Mouse (Mus musculus): ENCODE results near the gene Serpina11. TPM values are rescaled to one million over a fixed set of nuclear protein-coding genes. Genes with fewer than 3 reads are reported as not detected.
"Not testable (repeated sequence)": the region's sequence is repeated elsewhere in the genome, so short reads cannot be mapped to it uniquely, and the experiment has no call there.

The Serpina11 gene
- polyA plus RNA-seq, 1 experiment from 2014 or later, result not detected

GRCm38 (mm10) chr12:103962337-103962736, 27.4 kb downstream of the Serpina11 start:
- ATAC-seq (ENCODE audit: low FRiP score), result no peak
- 88% methylated on average over 5 of the region's 5 CpGs for WGBS
- H3K9me3 ChIP-seq (ENCODE audit: control insufficient read depth, low read length), result no peaks in the 10 kb centered on the region

GRCm38 (mm10) chr12:103961716-103962115, 28.0 kb downstream of the Serpina11 start:
- no peak overlapping the region for H3K9ac ChIP-seq (ENCODE audit: low read length)
- no peak for ATAC-seq (ENCODE audit: low FRiP score)
- no peaks in the 10 kb centered on the region for H3K9me3 ChIP-seq (ENCODE audit: control insufficient read depth, low read length)
- DNase-seq (ENCODE audit: low spot score, missing footprints), result no peak
- H3K4me3 ChIP-seq (ENCODE audit: low read depth, low read length), result no peak overlapping the region
- no peaks in the 10 kb centered on the region for H3K27me3 ChIP-seq (ENCODE audit: control insufficient read depth, insufficient read depth, low read length)
- no peaks in the 10 kb centered on the region for H3K36me3 ChIP-seq (ENCODE audit: control insufficient read depth, insufficient read depth, low read length)
- no peak overlapping the region for H3K27ac ChIP-seq (ENCODE audit: low read depth, low read length)
- WGBS, result 94% methylated on average over 1 of the region's 1 CpGs
- H3K4me1 ChIP-seq (ENCODE audit: control insufficient read depth, insufficient read depth, low read length), result no peaks in the 10 kb centered on the region
- H3K4me2 ChIP-seq, result no peak overlapping the region

More at GRCm38 (mm10) chr12:103962337-103962736, 27.4 kb downstream of the Serpina11 start:
- Histone ChIP-seq H3K4me2 (no peak overlapping the region), H3K27ac (ENCODE audit: low read depth, low read length) (no peak overlapping the region), H3K9ac (ENCODE audit: low read length) (no peak overlapping the region), H3K36me3 (ENCODE audit: control insufficient read depth, insufficient read depth, low read length) (no peaks in the 10 kb centered on the region), H3K27me3 (ENCODE audit: control insufficient read depth, insufficient read depth, low read length) (no peaks in the 10 kb centered on the region), H3K4me3 (ENCODE audit: low read depth, low read length) (no peak overlapping the region), H3K4me1 (ENCODE audit: control insufficient read depth, insufficient read depth, low read length) (no peaks in the 10 kb centered on the region)
- DNase-seq (ENCODE audit: low spot score, missing footprints), result no peak

DNA sequence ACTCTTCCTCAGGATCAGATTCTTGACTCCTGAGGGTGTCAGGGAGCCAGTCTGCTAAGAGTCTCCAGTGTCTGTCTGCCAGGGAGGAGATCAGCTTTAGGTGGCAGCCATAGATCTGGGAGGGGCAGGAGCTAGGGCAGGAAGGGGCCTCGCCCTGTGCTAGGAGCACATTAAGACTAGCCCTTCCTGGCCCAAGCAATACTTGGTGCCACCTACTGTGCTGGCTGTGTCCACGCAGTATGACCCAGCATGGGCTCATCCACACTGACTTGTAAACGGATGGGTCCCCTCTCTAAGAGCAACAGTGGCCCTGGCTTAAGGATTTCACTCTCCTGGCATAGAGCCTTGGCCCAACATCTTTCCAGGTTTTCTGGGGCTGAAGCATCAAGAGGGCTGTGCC, 31.0 kb downstream of the Serpina11 start, which contains the start of gene Serpina1e:
Gene Serpina1e, minus strand, starts transcription at position 178 of the 400 bp plus-strand sequence.
- no peaks in the 10 kb centered on the region for H3K27me3 ChIP-seq (ENCODE audit: control insufficient read depth, insufficient read depth, low read length)
- DNase-seq (ENCODE audit: low spot score, missing footprints) (no peak), ATAC-seq (ENCODE audit: low FRiP score) (no peak)
- WGBS, result 83% methylated on average over 3 of the region's 3 CpGs
- H3K27ac ChIP-seq (ENCODE audit: low read depth, low read length), result no peak within 1 kb of the TSS
- H3K9ac ChIP-seq (ENCODE audit: low read length), result no peak within 1 kb of the TSS
- H3K36me3 ChIP-seq (ENCODE audit: control insufficient read depth, insufficient read depth, low read length), result no peaks in the 10 kb centered on the region
- no peak within 1 kb of the TSS for H3K4me2 ChIP-seq
- H3K4me1 ChIP-seq (ENCODE audit: control insufficient read depth, insufficient read depth, low read length), result no peaks in the 10 kb centered on the region
- H3K4me3 ChIP-seq (ENCODE audit: low read depth, low read length), result no peak within 1 kb of the TSS
- no peaks in the 10 kb centered on the region for H3K9me3 ChIP-seq (ENCODE audit: control insufficient read depth, low read length)

DNA sequence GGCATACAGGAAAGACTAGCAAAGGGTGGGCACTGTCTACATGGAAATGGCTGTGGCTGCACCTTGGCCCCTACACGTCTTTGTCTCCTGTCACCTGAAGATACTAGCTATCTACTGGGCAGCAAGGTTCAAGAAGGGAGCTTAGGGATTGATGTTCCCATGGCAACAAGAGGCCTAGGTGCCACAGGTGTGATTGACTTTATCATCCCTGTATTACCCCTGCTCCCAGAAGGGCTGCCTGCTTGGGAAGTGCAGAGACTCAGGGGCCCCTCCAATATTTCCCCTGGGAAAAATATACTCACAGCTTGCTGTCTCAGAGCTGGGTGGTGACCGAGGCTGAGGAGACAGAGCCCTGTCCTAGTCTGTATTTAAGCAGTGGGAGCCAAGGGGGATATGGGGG, 33.2 kb downstream of the Serpina11 start:
- 79% methylated on average over 2 of the region's 2 CpGs for WGBS
- not testable (repeated sequence) for H3K9ac ChIP-seq (ENCODE audit: low read length); H3K9me3 ChIP-seq (ENCODE audit: control insufficient read depth, low read length); H3K27me3 ChIP-seq (ENCODE audit: control insufficient read depth, insufficient read depth, low read length); H3K4me2 ChIP-seq; H3K36me3 ChIP-seq (ENCODE audit: control insufficient read depth, insufficient read depth, low read length); DNase-seq (ENCODE audit: low spot score, missing footprints); ATAC-seq (ENCODE audit: low FRiP score); H3K4me3 ChIP-seq (ENCODE audit: low read depth, low read length); H3K27ac ChIP-seq (ENCODE audit: low read depth, low read length); H3K4me1 ChIP-seq (ENCODE audit: control insufficient read depth, insufficient read depth, low read length)

GRCm38 (mm10) chr12:103952972-103953371, 36.8 kb downstream of the Serpina11 start:
- not testable (repeated sequence) for H3K9ac ChIP-seq (ENCODE audit: low read length); H3K27ac ChIP-seq (ENCODE audit: low read depth, low read length); H3K4me1 ChIP-seq (ENCODE audit: control insufficient read depth, insufficient read depth, low read length); DNase-seq (ENCODE audit: low spot score, missing footprints); H3K36me3 ChIP-seq (ENCODE audit: control insufficient read depth, insufficient read depth, low read length); H3K4me2 ChIP-seq; H3K9me3 ChIP-seq (ENCODE audit: control insufficient read depth, low read length); H3K27me3 ChIP-seq (ENCODE audit: control insufficient read depth, insufficient read depth, low read length); ATAC-seq (ENCODE audit: low FRiP score); H3K4me3 ChIP-seq (ENCODE audit: low read depth, low read length)
- WGBS, result 84% methylated on average over 3 of the region's 3 CpGs

DNA sequence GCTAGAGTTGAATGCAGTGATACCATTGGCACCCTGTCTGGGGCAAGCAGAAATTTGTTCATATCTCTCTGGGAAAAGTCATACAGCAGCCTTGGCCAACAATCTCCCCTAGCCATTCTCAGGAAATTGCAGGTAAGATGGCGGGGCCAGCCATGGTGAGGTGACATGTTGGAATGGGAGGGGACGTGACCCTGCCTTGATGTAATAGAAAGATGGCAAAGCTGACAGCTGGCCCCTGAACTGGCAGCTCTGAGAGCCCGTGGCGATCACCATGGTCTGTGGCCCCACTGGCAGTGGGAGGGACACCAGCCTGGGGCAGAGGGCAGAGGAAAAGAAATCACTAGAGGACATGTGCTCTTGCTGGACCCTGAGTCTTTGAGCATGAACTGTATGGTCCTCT, 43.5 kb downstream of the Serpina11 start:
- peaks cover 3% of the 10 kb centered on the region; the same call in 1 of the 2 replicates for H3K9me3 ChIP-seq (ENCODE audit: control insufficient read depth, low read length)

More for the DNA sequence above, 43.5 kb downstream of the Serpina11 start:
- WGBS, result 86% methylated on average over 4 of the region's 4 CpGs
- Histone ChIP-seq H3K4me1 (ENCODE audit: control insufficient read depth, insufficient read depth, low read length) (no peaks in the 10 kb centered on the region), H3K9ac (ENCODE audit: low read length) (no peak overlapping the region), H3K27me3 (ENCODE audit: control insufficient read depth, insufficient read depth, low read length) (no peaks in the 10 kb centered on the region), H3K27ac (ENCODE audit: low read depth, low read length) (no peak overlapping the region), H3K36me3 (ENCODE audit: control insufficient read depth, insufficient read depth, low read length) (no peaks in the 10 kb centered on the region), H3K4me3 (ENCODE audit: low read depth, low read length) (no peak overlapping the region), H3K4me2 (no peak overlapping the region)
- no peak for DNase-seq (ENCODE audit: low spot score, missing footprints)
- no peak for ATAC-seq (ENCODE audit: low FRiP score)

Other genes starting within 250 kb of the Serpina11 start
- gene Serpina1d, start 216.4 kb downstream of the Serpina11 start, polyA plus RNA-seq (2014; fragmentation: Nextera tagmentation; extraction: Ambion mirVana), result not detected in 2 replicates
- not detected in 2 replicates for gene Serpina1b, start 159.6 kb downstream of the Serpina11 start, polyA plus RNA-seq (2014; fragmentation: Nextera tagmentation; extraction: Ambion mirVana)
- gene Serpina1a, start 126.4 kb downstream of the Serpina11 start, polyA plus RNA-seq (2014; fragmentation: Nextera tagmentation; extraction: Ambion mirVana), result not detected in 2 replicates
- not detected in 2 replicates for gene Serpina1c, start 85.1 kb downstream of the Serpina11 start, polyA plus RNA-seq (2014; fragmentation: Nextera tagmentation; extraction: Ambion mirVana)
- gene Serpina1e, start 31.0 kb downstream of the Serpina11 start, polyA plus RNA-seq (2014; fragmentation: Nextera tagmentation; extraction: Ambion mirVana), result not detected in 2 replicates
- gene Serpina9, start 23.8 kb upstream of the Serpina11 start, polyA plus RNA-seq (2014; fragmentation: Nextera tagmentation; extraction: Ambion mirVana), result not detected in 2 replicates
- gene Serpina12, start 54.5 kb upstream of the Serpina11 start, polyA plus RNA-seq (2014; fragmentation: Nextera tagmentation; extraction: Ambion mirVana), result not detected in 2 replicates
- not detected in 2 replicates for gene Serpina5, start 111.2 kb upstream of the Serpina11 start, polyA plus RNA-seq (2014; fragmentation: Nextera tagmentation; extraction: Ambion mirVana)
- not detected in 2 replicates for gene Serpina3a, start 122.8 kb upstream of the Serpina11 start, polyA plus RNA-seq (2014; fragmentation: Nextera tagmentation; extraction: Ambion mirVana)
- not detected in 2 replicates for gene Serpina3b, start 138.0 kb upstream of the Serpina11 start, polyA plus RNA-seq (2014; fragmentation: Nextera tagmentation; extraction: Ambion mirVana)
- gene Serpina3c, start 163.9 kb upstream of the Serpina11 start, polyA plus RNA-seq (2014; fragmentation: Nextera tagmentation; extraction: Ambion mirVana), result not detected in 2 replicates
- 0.40 and 0.55 TPM in 2 replicates for gene Serpina3f, start 224.6 kb upstream of the Serpina11 start, polyA plus RNA-seq (2014; fragmentation: Nextera tagmentation; extraction: Ambion mirVana)
- gene Serpina3g, start 246.3 kb upstream of the Serpina11 start, polyA plus RNA-seq (2014; fragmentation: Nextera tagmentation; extraction: Ambion mirVana), result 0.26 and 0.44 TPM in 2 replicates

All from midbrain, embryonic 11.5 days (tissue).